Mouse (Mus musculus) cerebellum, adult 18-20 months (tissue): ENCODE measurements around the gene Gm16867.
"Not testable (repeated sequence)": the region's sequence is repeated elsewhere in the genome, so short reads cannot be mapped to it uniquely, and the experiment has no call there.

Source experiments
- DNase-seq, 2 experiments: peaks; one replicate each; pipeline ENCODE4 v3.0.0; 2021

Gm16867 gene

DNA sequence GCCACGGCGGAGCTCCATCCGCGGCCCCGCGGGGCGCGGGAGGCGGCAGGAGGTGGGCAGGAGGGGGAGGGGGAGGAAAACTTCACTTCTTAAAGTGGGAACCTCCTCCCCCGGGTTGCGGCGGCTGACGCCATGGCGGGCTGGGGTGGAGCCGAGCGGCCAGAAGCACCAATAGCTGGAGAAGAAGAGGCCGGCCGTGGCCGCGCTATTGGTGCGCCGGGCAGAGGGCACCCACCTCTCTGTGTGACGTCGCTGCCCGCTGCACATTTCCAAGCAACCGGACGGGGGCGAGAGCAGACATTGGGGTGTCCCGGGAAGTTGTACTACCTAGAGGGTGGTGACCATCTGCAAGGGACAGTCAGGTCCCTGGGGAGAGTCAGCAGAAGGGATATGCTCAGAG lies at the start of gene Gm16867:
TSS of gene Gm16867 (minus strand) at position 189 of the 400 bp plus-strand sequence.
- DNase-seq = not testable (repeated sequence)

GRCm38 (mm10) chr14:69547310-69547709 lies 44.1 kb upstream of the Gm16867 start:
- not testable (repeated sequence) for DNase-seq

- DNase-seq = not testable (repeated sequence)
Observed at GRCm38 (mm10) chr14:69545052-69545451, 41.9 kb upstream of the Gm16867 start.

- not testable (repeated sequence) for DNase-seq
Observed at GRCm38 (mm10) chr14:69544033-69544432, 40.9 kb upstream of the Gm16867 start.

GRCm38 (mm10) chr14:69542695-69543094 lies 39.5 kb upstream of the Gm16867 start:
- DNase-seq = not testable (repeated sequence)

- DNase-seq = not testable (repeated sequence)
Observed at GRCm38 (mm10) chr14:69540113-69540512, 37.0 kb upstream of the Gm16867 start.

DNA sequence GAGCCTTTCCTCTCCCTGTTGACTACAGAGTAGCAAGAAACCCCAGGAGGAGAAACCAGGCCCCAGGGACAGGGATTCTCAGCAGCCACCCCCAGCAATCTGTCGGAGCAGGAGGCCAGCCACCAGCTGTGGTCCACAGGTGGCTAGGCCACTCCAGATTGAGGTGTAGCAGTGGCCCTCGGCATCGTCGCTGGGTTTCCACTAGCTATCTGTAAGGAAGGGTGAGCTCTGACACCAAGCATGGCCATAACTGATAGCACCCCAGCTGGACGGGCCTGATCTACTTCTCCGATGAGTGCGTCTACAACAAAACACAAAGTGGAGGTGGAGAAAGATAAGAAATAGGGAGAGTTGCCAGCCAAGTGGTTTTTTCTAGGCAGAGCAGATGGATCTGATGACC lies 33.4 kb upstream of the Gm16867 start:
- not testable (repeated sequence) for DNase-seq

DNA sequence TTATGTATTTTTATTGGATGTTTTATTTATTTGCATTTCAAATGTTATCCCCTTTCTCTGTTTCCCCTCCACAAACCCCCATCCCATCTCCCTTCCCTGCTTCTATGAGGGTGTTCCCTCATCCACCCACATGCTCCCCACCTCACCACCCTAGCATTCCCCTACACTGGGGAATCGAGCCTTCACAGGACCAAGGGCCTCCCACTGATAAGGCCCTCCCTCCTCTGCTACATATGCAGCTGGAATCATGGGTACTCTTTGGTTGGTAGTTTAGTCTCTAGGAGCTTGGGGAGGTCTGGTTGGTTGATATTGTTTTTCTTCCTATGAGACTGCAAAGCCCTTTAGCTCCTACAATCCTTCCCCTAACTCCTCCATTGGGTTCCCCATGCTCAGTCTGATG lies 23.0 kb upstream of the Gm16867 start:
- not testable (repeated sequence) for DNase-seq

DNA sequence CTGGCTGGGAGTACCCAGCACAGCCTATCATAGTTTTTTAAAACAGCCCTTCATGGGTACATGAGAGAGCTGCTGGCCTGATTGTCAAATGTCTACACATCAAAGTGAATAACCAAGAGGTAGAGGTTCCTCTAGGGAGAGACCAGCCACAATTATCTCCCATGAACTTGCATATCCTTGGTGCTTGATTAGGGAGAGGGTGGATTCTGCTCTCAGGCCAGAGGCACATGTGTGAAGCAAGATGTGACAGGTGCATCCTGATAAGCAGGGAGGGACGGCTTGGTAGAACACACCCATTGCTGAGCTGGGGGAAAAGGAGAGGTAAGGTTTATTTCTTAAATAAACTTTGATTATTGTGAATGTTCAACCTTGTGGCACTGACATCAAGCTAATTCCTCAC lies 19.8 kb upstream of the Gm16867 start:
- not testable (repeated sequence) for DNase-seq

DNA sequence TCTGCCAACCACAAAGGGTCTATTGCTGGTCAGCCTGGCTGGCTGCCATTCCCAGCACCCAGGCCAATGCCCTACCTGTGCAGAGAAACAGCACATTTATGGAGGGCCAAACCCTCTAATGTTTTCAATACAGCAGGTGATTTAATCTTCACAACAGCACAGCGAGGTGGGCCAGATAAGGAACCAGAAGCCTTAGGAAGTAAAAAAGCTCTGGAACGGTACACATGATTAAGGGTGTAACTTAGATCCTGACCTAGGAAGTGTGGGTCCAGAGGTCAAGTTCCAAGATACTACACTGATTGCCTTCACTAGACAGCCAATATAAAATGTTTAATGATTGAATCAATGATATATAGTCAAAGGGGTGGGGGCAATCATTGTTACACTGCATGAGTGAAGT lies 17.6 kb upstream of the Gm16867 start:
- not testable (repeated sequence) for DNase-seq

DNA sequence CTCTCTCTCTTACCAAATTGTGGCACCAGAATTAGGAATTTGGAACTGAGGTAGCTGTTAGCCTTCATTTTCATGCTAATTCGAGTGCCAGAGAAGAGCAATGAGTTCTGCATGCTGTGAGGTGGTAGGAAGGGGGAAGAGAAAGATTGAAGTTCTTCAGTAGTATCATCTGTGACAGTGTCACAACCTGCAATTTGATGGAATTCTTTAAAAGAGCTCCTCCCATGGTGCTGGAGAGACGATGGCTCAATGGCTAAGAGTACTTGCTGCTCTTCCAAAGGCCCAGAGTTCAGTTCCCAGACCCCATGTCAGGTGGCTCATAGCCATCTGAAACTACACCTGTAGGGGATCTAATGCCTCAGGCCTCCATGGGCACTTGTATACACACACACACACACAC lies 9.3 kb upstream of the Gm16867 start, which contains the start of gene Gm27179:
TSS of gene Gm27179 (minus strand) at position 101 of the 400 bp plus-strand sequence.
- DNase-seq = not testable (repeated sequence)

DNA sequence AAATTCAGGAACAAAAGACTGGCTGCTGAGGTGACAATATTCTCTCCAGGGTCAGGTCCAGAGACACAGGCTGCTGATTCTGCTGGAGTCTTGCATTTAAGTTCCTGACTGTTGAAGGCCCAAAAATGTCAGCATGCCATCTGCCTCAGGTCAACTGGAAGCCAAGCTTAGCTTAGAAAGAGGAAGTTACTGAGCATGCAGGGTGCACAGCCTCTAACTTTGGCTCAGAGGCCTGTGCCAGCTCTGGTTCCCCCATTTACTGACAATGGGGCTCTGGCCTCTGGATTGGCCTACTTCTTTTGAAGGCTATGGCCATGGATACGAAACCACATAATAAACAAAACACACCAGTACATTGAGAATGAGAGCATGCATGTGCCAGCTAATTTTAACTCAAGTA lies 3.8 kb upstream of the Gm16867 start:
- not testable (repeated sequence) for DNase-seq

DNA sequence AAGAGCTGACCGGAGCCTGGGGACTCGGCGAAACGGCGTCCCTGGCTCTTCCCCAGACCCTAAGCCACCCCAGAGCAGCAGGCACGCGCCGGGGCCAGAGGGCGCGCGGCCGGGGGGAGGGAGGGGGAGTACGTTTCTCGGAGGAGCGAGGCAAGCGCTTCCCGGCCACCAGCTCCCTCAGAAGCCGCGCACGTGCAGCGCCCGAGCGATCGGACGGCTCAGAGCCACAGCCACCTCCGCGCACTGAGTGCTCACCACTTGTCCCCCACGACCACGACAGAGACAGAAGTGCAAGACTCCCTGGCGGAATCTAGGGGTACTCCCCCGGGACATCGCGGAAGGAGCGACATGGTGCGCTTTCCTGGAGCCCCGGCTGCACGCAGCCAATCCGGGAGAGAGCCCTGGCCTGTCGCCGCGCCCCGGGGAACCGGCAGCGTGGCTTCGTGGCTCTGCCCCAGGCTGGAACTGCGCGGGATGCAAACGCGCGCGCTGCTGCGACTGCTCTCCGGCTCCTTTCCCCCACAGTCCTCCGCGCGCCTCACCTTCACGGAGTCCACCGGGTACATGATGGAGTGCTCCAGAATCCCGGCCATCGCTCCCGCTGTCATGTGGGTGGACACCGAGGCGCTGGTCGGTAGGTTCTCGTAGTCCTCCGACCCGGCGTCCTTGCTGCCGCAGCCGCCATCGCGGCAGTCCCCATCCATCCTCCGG lies 567 bp downstream of the Gm16867 start:
- not testable (repeated sequence) for DNase-seq

GRCm38 (mm10) chr14:69496259-69496658 lies 6.9 kb downstream of the Gm16867 start:
- not testable (repeated sequence) for DNase-seq

DNA sequence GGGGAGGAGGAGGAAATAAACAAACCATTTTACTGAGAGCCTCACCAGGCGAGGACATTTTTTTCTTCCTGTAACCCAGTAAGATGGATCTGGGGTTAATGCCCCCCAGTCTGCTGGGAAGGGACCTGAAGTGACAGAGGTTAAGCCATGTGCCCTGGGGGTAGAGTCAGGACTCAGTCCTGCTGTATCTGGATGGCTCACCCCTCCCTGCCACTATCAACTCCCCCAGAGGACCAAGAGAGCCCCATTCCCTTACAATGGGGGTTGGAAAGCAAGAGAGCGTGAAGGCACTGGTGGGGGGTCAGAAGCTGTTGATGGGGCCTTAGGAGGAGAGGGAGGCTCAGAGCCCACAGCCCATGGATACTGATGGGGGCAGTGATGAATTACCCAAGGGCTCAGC lies 8.2 kb downstream of the Gm16867 start:
- DNase-seq = not testable (repeated sequence)

GRCm38 (mm10) chr14:69494522-69494921 lies 8.6 kb downstream of the Gm16867 start:
- not testable (repeated sequence) for DNase-seq

DNA sequence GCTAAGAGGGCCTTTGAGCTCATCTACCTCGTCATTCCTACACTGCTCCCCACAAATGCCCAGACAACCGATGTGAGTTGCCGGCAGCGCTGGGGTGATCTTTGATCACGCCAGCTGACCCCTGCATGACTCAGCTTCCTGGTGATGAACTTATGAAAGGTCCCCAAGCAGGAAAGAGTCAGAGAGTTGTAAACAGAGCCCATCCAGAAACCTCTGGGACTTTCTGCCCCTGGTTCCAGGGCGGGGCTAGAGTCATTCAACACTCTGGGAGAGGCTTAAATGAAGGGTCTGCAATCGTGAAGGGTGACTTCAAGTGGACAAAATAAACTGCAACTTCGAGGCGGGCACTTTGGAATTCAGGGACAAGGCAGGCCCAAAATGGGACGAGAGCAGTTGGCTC lies 15.2 kb downstream of the Gm16867 start:
- DNase-seq = not testable (repeated sequence)

GRCm38 (mm10) chr14:69485466-69486135 lies 17.6 kb downstream of the Gm16867 start:
- not testable (repeated sequence) for DNase-seq

DNA sequence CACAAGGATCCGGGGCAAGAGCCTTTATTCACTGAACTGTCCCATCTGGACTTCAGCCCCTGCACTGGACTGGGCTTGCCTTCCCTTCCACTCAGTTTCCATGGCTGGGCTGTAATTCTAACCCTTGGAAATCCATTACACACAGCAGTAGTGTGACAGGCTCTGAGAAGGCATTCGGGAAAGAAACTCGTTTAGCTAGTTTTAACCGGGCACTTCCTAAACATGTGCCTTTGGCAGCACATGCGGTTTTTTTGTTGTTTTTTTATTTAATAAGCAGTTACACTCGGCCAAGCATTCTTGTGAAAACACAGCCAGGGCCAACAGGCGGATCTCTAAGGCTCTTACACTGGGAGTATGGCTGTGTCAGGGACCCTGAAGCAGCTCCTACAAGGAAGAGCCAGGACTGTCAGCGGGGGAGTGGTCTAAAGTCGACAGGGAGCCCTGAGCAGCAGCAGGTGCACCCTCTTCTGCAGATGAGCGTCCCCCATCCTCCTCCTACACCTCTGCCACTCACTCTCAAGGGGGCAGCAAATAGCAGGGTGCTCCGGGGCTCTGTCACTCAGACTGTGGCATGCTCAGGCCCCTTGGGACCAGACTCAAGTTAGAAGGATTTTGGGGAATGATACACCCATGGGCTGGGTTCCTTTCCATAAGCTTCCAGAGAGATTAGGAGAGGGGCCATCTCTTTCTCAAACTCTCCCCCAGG lies 29.1 kb downstream of the Gm16867 start:
- DNase-seq = not testable (repeated sequence)

- DNase-seq = not testable (repeated sequence)
Observed at GRCm38 (mm10) chr14:69473322-69473721, 29.8 kb downstream of the Gm16867 start.

DNA sequence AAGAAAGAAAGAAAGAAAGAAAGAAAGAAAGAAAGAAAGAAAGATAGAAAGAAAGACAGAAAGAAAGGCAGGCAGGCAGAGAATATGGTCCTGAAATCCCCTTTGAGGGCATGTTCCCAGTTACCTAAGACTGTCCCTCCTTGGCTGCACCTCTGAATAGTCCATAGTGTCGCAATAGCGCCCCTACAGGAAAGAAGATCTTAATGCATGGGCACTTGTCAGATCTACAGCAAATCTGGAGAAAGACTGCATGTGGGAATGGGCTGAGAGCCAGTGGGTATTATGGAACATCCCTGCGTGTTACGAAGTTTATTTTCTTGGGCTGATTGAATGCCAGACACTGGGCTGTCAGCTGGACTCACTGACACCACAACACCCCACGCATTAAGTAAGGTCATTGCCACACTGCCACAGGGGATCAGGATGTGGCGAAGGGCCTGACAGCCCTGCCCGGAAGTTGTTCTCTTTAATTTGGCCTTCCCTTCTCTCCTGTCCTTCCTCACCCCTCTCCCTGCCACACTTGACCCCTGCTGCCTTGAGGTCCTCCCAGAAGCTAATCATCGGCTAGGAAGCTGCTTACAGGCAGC lies 32.9 kb downstream of the Gm16867 start:
- DNase-seq = not testable (repeated sequence)

- DNase-seq = not testable (repeated sequence)
Observed at GRCm38 (mm10) chr14:69467612-69468366, 35.4 kb downstream of the Gm16867 start.
